Mouse (Mus musculus): Measurements from ENCODE around the gene Ptger3. TPM values are rescaled to one million over a fixed set of nuclear protein-coding genes. Genes with fewer than 3 reads are reported as not detected.

The Ptger3 gene
- 0.20 and 0.54 TPM in 2 replicates for polyA plus RNA-seq (2011; ENCODE audit: insufficient read length, low read depth, missing spikeins)

DNA sequence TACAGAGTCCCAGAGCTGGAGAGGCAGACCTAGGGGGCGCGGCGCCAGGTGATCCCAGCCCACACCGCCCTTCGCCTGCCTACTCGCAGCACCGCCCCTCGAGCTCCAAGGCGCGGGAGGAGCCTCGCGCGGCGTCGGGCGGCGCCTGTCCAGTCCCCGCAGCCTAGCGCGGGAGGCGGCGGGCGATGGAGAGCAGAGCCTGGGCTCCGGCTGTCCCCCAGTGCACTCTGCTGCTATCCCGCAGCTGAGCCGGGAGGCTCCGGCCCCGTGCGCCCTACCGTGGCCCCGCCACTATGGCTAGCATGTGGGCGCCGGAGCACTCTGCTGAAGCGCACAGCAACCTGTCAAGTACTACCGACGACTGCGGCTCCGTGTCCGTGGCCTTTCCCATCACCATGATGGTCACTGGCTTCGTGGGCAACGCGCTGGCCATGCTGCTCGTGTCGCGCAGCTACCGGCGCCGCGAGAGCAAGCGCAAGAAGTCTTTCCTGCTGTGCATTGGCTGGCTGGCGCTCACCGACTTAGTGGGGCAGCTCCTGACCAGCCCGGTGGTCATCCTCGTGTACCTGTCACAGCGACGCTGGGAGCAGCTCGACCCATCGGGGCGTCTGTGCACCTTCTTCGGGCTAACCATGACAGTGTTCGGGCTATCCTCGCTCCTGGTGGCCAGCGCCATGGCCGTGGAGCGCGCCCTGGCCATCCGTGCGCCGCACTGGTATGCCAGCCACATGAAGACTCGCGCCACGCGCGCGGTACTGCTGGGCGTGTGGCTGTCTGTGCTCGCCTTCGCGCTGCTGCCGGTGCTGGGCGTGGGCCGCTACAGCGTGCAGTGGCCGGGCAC lies at the start of gene Ptger3:
TSS of gene Ptger3 (plus strand) at position 168 of the 841 bp plus-strand sequence.
- H3K4me3 ChIP-seq (ENCODE audit: insufficient read depth, low read length), result peak within 1 kb of the TSS; percentile 34
- TF ChIP-seq CTCF (IDR thresholded peaks at IDR 0.05; ENCODE audit: borderline replicate concordance, insufficient read depth, low read length) (no peak), POLR2A (IDR thresholded peaks at IDR 0.05; ENCODE audit: low read depth, low read length) (no peak)
- no peaks in the 10 kb centered on the region for H3K4me1 ChIP-seq (ENCODE audit: control insufficient read depth, insufficient read depth, low read length)
- no peak within 1 kb of the TSS for H3K27ac ChIP-seq (ENCODE audit: insufficient read depth, low read length)

- Histone ChIP-seq H3K4me1 (ENCODE audit: control insufficient read depth, insufficient read depth, low read length) (no peaks in the 10 kb centered on the region; the same call in 1 of the 2 replicates), H3K27ac (ENCODE audit: insufficient read depth, low read length) (no peak overlapping the region), H3K4me3 (ENCODE audit: insufficient read depth, low read length) (no peak overlapping the region)
- no peak for TF ChIP-seq CTCF (IDR thresholded peaks at IDR 0.05; ENCODE audit: borderline replicate concordance, insufficient read depth, low read length)
- no peak for TF ChIP-seq POLR2A (IDR thresholded peaks at IDR 0.05; ENCODE audit: low read depth, low read length)
These were observed 48.7 kb upstream of the Ptger3 start for GRCm38 (mm10) chr3:157517992-157518391.

GRCm38 (mm10) chr3:157520433-157520832 lies 46.3 kb upstream of the Ptger3 start:
- Histone ChIP-seq H3K27ac (ENCODE audit: insufficient read depth, low read length) (no peak overlapping the region), H3K4me1 (ENCODE audit: control insufficient read depth, insufficient read depth, low read length) (no peaks in the 10 kb centered on the region), H3K4me3 (ENCODE audit: insufficient read depth, low read length) (no peak overlapping the region)
- 0 out of 2 replicates have a peak, but pooled peaks have one; percentile 25 for TF ChIP-seq CTCF (IDR thresholded peaks at IDR 0.05; ENCODE audit: borderline replicate concordance, insufficient read depth, low read length)
- no peak for TF ChIP-seq POLR2A (IDR thresholded peaks at IDR 0.05; ENCODE audit: low read depth, low read length)

- Histone ChIP-seq H3K27ac (ENCODE audit: insufficient read depth, low read length) (no peak overlapping the region), H3K4me1 (ENCODE audit: control insufficient read depth, insufficient read depth, low read length) (no peaks in the 10 kb centered on the region), H3K4me3 (ENCODE audit: insufficient read depth, low read length) (no peak overlapping the region)
- no peak for TF ChIP-seq CTCF (IDR thresholded peaks at IDR 0.05; ENCODE audit: borderline replicate concordance, insufficient read depth, low read length)
- no peak for TF ChIP-seq POLR2A (IDR thresholded peaks at IDR 0.05; ENCODE audit: low read depth, low read length)
These were observed 42.9 kb upstream of the Ptger3 start for GRCm38 (mm10) chr3:157523834-157524233.

GRCm38 (mm10) chr3:157531585-157531984 lies 35.1 kb upstream of the Ptger3 start:
- TF ChIP-seq CTCF (IDR thresholded peaks at IDR 0.05; ENCODE audit: borderline replicate concordance, insufficient read depth, low read length), result no peak
- TF ChIP-seq POLR2A (IDR thresholded peaks at IDR 0.05; ENCODE audit: low read depth, low read length), result no peak
- H3K4me1 ChIP-seq (ENCODE audit: control insufficient read depth, insufficient read depth, low read length), result peaks cover 2% of the 10 kb centered on the region; the same call in 1 of the 2 replicates
- no peak overlapping the region for H3K27ac ChIP-seq (ENCODE audit: insufficient read depth, low read length)
- no peak overlapping the region for H3K4me3 ChIP-seq (ENCODE audit: insufficient read depth, low read length)

DNA sequence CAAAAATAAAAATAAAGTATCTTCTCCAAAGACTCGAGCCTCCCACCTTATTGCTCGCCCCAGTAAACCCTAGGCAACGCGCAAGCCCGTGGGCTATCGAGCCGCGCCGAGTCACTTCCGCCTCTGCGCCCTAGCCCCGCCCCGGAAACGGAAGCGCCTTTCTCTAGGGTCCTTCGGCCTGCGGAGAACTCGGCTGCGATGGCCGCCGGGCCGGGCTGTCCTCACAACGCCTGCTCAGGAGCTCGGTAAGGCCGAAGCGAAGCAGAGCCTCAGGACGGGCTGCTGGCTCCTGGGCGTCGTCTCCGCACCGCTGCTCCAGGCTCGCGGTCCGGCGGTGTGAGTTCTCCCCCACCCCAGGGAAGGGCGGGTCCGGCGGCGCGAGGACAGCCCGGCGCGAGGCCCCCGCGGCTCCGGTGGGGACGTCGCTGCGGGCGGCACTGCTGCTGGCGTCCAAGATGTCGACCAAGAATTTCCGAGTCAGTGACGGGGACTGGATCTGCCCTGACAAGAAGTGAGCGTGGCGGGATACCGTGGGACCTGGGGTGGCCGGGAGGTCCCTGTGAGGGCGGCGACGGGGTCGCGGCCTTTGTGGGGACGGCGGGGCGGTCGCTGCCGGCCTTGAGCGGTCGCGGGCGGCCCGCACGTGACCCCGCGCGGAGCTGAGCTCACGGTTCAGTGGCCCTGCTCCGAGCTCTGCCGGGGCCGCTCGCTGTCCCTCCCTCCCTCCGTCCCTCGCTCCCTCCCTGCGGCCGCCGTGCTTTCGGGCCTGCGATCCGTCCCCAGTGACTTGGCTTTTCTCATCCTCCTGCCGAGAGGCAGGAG lies 32.5 kb upstream of the Ptger3 start, which contains the start of gene Zranb2:
TSS of gene Zranb2 (plus strand) at position 197 of the 822 bp plus-strand sequence.
- Histone ChIP-seq H3K4me3 (ENCODE audit: insufficient read depth, low read length) (peak within 1 kb of the TSS; percentile 100), H3K4me1 (ENCODE audit: control insufficient read depth, insufficient read depth, low read length) (peaks cover 2% of the 10 kb centered on the region; the same call in 1 of the 2 replicates), H3K27ac (ENCODE audit: insufficient read depth, low read length) (peak within 1 kb of the TSS; percentile 75)
- TF ChIP-seq CTCF (IDR thresholded peaks at IDR 0.05; ENCODE audit: borderline replicate concordance, insufficient read depth, low read length) (no peak), POLR2A (IDR thresholded peaks at IDR 0.05; ENCODE audit: low read depth, low read length) (peak; percentile 86)

GRCm38 (mm10) chr3:157534786-157535415 lies 31.8 kb upstream of the Ptger3 start:
- no peak for TF ChIP-seq CTCF (IDR thresholded peaks at IDR 0.05; ENCODE audit: borderline replicate concordance, insufficient read depth, low read length)
- peak; percentile 41; the same call in 1 of the 2 replicates for TF ChIP-seq POLR2A (IDR thresholded peaks at IDR 0.05; ENCODE audit: low read depth, low read length)
- H3K27ac ChIP-seq (ENCODE audit: insufficient read depth, low read length), result peak overlapping the region; percentile 75
- H3K4me3 ChIP-seq (ENCODE audit: insufficient read depth, low read length), result peak overlapping the region; percentile 100
- H3K4me1 ChIP-seq (ENCODE audit: control insufficient read depth, insufficient read depth, low read length), result peaks cover 2% of the 10 kb centered on the region; the same call in 1 of the 2 replicates

- H3K4me3 ChIP-seq (ENCODE audit: insufficient read depth, low read length), result no peak overlapping the region
- TF ChIP-seq POLR2A (IDR thresholded peaks at IDR 0.05; ENCODE audit: low read depth, low read length), result no peak
- TF ChIP-seq CTCF (IDR thresholded peaks at IDR 0.05; ENCODE audit: borderline replicate concordance, insufficient read depth, low read length), result no peak
- H3K4me1 ChIP-seq (ENCODE audit: control insufficient read depth, insufficient read depth, low read length), result no peaks in the 10 kb centered on the region
- no peak overlapping the region for H3K27ac ChIP-seq (ENCODE audit: insufficient read depth, low read length)
These were observed 17.4 kb upstream of the Ptger3 start for GRCm38 (mm10) chr3:157549323-157549722.

All from embryonic fibroblast, embryonic 13.5 days (primary cell).